Mouse (Mus musculus) embryo, embryonic 9.5 days (tissue): Measurements from ENCODE around the gene Flcn.
A peak's percentile ranks its signal among the peaks of the same experiment; 100 is the strongest.

ENCODE experiments used
- DNase-seq: peaks from one replicate; pipeline ENCODE4 v3.0.0-alpha.2; 2017; ENCODE audit errors: extremely low spot score

Gene Flcn

GRCm38 (mm10) chr11:59805656-59806055, 4.2 kb downstream of the Flcn start:
- DNase-seq = no peak

- no peak for DNase-seq
Measured at GRCm38 (mm10) chr11:59805256-59805655, 4.6 kb downstream of the Flcn start.

- no peak for DNase-seq
Measured at GRCm38 (mm10) chr11:59804409-59805110, 5.3 kb downstream of the Flcn start.

- no peak for DNase-seq
Measured at GRCm38 (mm10) chr11:59803516-59803915, 6.3 kb downstream of the Flcn start.

GRCm38 (mm10) chr11:59801881-59802280, 7.9 kb downstream of the Flcn start:
- no peak for DNase-seq

- DNase-seq = no peak
Measured at GRCm38 (mm10) chr11:59800412-59800811, 9.4 kb downstream of the Flcn start.

- no peak for DNase-seq
Measured at GRCm38 (mm10) chr11:59793390-59793789, 16.4 kb downstream of the Flcn start.

GRCm38 (mm10) chr11:59789311-59789710, 20.5 kb downstream of the Flcn start:
- DNase-seq = no peak

GRCm38 (mm10) chr11:59787199-59787781, 22.5 kb downstream of the Flcn start, which contains the start of gene Pld6:
Gene Pld6 (minus strand): TSS chr11:59787645.
- peak; percentile 80 for DNase-seq

GRCm38 (mm10) chr11:59786444-59787198, 23.2 kb downstream of the Flcn start:
- DNase-seq = no peak

- DNase-seq = no peak
Measured at GRCm38 (mm10) chr11:59783591-59783990, 26.2 kb downstream of the Flcn start.

GRCm38 (mm10) chr11:59782091-59782590, 27.7 kb downstream of the Flcn start:
- no peak for DNase-seq

GRCm38 (mm10) chr11:59780241-59780640, 29.6 kb downstream of the Flcn start:
- DNase-seq = no peak

GRCm38 (mm10) chr11:59779406-59779805, 30.4 kb downstream of the Flcn start:
- no peak for DNase-seq

GRCm38 (mm10) chr11:59778874-59779223, 31.0 kb downstream of the Flcn start:
- DNase-seq = no peak

- peak; percentile 75 for DNase-seq
Measured at GRCm38 (mm10) chr11:59778181-59778873, 31.5 kb downstream of the Flcn start.

GRCm38 (mm10) chr11:59777259-59777658, 32.6 kb downstream of the Flcn start:
- no peak for DNase-seq

GRCm38 (mm10) chr11:59775435-59776148, 34.2 kb downstream of the Flcn start:
- DNase-seq = no peak

- DNase-seq = no peak
Measured at GRCm38 (mm10) chr11:59774522-59774921, 35.3 kb downstream of the Flcn start.

- no peak for DNase-seq
Measured at GRCm38 (mm10) chr11:59772902-59773301, 36.9 kb downstream of the Flcn start.

- no peak for DNase-seq
Measured at GRCm38 (mm10) chr11:59772291-59772690, 37.5 kb downstream of the Flcn start.
